Mouse (Mus musculus) embryonic fibroblast, embryonic 13.5 days (primary cell): ENCODE data around the gene Stx6.

Source experiments
- CTCF ChIP-seq: IDR thresholded peaks from 2 replicates; pipeline ENCODE4 v1.5.1; 2011; ENCODE audit warnings: mild to moderate bottlenecking, control low read depth, low read length, moderate library complexity, borderline replicate concordance; ENCODE audit not compliant: insufficient read depth
- POLR2A ChIP-seq: IDR thresholded peaks from 2 replicates; pipeline ENCODE4 v1.6.1; 2011; ENCODE audit warnings: low read depth, mild to moderate bottlenecking, control low read depth, low read length, moderate library complexity

GRCm38 (mm10) chr1:155254309-155254708 is 95.8 kb downstream of the Stx6 start:
- TF ChIP-seq CTCF (no peak), POLR2A (no peak)
